Mouse (Mus musculus): ENCODE data around the gene Lfng. TPM values are rescaled to one million over a fixed set of nuclear protein-coding genes. Genes with fewer than 3 reads are reported as not detected.

Lfng gene
- 1 to 10 TPM; 7.1 to 9.0 TPM for total RNA-seq (2021)
- long read RNA-seq, experiment 1, transcript Lfng-201 (8 exons, 2,305 nt), result major isoform, 18 of 18 reads
- long read RNA-seq, experiment 1, partial matches to known transcripts, result 0 of 18 reads
- long read RNA-seq, experiment 1, other reads (novel, unspliced or antisense), result 0 of 18 reads
- long read RNA-seq, experiment 2, transcript Lfng-201 (8 exons, 2,305 nt), result major isoform, 8 of 9 reads
- long read RNA-seq, experiment 2, partial matches to known transcripts, result 0 of 9 reads
- long read RNA-seq, experiment 2, other reads (novel, unspliced or antisense), result 0 of 9 reads

DNA sequence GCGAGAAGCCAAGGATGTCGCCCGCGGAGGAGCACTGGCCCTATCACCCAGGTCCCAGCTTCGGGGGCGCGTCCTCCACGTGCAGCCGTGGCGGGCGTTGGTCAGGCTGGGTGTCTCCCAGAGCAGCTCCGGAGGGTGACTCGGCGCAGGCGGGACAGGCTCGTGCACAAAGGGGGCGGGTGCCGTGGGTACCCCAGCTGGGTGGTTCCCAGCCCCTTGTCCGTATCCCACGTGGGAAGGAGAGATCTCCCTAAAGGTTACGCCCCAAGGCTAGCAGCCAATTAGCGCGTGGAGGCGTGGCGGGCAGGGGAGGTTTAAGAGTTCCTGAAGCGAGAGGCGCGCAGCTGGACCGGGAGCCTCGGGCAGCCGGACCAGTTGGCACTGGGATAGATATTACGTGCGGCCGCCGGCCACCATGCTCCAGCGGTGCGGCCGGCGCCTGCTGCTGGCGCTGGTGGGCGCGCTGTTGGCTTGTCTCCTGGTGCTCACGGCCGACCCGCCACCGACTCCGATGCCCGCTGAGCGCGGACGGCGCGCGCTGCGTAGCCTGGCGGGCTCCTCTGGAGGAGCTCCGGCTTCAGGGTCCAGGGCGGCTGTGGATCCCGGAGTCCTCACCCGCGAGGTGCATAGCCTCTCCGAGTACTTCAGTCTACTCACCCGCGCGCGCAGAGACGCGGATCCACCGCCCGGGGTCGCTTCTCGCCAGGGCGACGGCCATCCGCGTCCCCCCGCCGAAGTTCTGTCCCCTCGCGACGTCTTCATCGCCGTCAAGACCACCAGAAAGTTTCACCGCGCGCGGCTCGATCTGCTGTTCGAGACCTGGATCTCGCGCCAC lies at the start of gene Lfng:
TSS of gene Lfng (plus strand) at position 320 of the 835 bp plus-strand sequence.
- DNase-seq, result peak; percentile 86

DNA sequence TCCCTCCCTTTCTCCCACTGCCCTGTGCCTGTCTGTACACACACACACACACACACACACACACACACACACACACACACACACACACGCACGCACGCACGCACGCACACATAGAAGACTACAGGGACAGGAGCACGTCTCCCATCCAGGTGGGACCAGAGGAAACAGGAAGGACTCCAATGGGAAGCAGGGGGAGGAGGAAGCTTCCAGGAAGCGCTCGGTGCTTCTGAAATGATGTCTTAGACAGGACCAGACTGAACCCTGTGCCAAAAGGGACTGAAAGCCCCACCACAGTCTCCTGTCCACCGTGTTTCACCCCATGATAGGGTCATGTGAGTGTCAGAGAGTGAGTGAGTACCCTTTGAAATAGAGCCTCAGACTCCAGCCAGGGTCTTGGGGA lies 44.5 kb upstream of the Lfng start:
- no peak for DNase-seq

DNA sequence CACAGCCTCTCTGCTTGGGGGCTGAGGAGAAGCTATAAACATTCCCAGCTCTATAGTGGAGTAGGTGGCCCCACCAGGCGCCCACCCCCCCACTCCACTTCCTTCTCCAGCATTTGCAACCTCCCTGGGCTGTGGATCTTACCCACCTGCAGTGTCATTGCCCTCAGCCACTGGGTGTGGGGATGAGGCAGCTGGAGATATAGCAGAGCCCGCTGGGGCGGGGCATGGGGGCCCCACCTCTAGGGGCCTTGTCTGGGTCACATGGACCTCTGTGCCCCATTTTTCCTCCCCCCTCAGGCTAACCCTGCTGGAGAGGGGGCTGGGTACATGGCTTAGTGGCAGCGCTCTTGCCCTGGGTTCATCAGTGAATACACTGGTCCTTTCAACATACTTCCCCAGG lies 42.2 kb upstream of the Lfng start, which contains the start of gene Grifin:
TSS of gene Grifin (minus strand) at position 176 of the 400 bp plus-strand sequence.
- no peak for DNase-seq

DNA sequence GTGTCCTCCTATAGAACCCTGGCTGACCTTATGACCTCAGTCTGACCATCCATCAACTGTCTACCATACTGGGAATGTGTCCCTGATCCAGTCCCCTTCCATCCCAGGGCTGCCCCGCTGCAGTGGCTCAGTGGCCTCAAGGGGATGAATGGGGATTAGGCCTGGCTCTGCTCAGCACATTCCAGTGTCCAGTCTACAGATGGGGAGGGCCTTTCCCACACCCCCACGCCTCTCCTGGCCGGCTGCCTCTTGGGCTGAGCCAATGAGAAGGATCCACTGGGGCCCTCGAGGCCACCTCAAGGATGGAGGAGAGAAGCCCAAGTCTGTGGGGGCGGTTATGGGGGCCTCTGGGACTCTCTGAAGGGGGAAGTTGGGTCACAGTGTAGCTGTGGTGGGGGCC lies 41.7 kb upstream of the Lfng start:
- peak; percentile 75 for DNase-seq

DNA sequence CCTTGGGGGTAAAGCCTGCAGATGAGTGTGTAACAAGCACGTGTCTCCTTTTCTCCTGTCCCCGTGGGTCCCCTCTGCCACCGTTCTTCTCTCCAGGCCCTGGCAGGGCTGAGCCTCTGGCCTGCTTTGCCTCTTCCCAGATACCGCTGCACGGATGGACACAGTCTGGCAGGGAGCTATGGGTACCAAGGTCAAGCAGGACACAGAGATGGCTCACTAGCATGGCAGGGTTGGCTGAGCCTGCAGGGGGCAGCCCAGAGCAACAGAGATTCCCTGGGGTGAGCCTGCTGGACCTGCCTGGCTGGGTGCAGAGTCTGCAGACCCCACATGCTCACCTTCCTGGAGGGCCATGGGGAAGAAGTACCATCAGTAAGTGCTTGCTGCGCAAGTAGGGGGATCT lies 41.3 kb upstream of the Lfng start:
- peak; percentile 57 for DNase-seq

DNA sequence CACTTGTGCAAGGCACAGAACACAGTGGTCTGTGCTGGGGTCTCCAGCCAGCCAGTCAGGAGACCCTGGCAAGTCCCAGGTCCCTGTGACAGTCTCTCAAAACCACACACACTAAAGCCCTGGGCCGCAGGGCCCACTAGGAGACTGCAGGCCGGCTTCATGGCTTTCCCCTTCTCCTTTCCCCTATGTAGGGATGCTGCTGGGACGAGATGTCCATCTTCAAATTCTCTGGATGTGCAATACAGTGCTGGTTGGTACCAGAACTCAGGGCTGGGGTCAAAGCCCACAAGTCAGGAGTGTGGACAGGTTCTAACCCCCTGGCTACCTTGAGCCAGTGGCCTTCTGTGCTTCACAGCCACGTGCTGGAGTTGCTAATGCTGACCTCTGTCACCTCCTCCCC lies 40.8 kb upstream of the Lfng start:
- no peak for DNase-seq

DNA sequence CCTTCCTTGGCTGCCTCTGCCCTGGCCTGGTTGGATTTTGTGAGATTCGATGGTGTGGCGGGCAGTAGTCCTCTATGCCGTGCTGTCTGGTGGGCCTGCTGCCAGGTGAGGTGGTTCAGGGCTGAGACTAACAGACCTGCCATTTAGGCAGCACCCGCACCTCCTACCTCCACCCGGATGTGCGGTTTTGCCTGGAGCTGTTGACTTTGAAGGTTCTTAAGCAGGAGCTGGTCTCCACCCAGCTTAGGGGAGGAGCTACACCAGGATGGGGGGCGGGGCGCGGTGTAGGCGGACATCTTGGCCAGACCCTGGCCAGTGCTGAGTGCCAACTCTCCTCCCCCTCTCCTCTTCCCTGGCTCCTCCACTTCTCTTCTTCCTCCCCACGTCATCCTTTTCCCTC lies 39.8 kb upstream of the Lfng start:
- DNase-seq, result peak; percentile 54

DNA sequence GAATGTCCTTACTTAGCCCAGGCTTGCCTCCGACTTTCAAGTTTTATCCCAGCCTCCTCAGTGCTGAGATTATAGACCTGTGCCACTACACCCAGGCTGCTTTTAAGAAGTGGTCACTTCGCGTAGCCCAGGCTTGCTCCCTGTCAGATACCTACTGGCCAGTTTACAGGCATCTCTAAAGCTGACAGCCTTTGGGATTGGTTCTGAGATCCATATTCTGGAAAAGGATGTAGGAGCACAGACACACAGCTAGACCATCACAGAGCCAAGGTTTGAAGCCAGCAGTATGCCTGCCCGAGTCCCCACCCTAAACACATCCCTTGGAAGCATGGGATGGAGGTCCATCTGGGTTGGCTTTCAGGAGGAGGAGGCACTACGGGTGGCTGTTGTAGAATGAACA lies 39.4 kb upstream of the Lfng start:
- DNase-seq, result no peak

DNA sequence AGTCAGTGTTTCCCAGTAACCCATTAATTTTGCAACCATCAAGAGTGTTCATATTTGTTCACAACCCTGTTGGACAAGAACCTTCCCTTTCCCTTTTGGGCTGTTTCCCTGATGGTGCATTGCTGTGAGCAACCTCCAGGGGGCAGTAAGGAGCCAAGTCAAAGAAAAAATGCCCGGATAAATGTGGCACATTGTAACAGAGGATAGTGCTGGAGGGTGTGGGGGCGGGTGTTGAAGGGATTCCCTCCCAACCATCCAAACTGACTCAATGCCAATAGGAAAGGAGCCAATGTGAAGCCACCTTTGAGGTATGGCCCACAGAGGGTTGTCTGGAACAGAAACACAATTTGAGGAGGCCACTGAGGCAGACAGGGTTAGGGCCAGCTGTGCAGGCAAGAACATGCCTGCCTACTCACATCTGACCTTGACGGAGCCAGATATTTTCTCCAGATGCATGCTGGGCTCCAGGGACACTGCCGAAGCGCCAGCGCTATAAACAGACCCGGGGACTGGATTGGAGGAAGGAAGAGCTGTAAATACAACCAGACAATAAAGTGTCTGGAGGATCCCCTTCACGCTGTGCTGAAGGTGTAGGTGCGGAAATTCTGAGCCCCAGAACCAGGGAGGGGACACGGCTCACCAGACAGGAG lies 38.7 kb upstream of the Lfng start:
- DNase-seq, result peak; percentile 72

DNA sequence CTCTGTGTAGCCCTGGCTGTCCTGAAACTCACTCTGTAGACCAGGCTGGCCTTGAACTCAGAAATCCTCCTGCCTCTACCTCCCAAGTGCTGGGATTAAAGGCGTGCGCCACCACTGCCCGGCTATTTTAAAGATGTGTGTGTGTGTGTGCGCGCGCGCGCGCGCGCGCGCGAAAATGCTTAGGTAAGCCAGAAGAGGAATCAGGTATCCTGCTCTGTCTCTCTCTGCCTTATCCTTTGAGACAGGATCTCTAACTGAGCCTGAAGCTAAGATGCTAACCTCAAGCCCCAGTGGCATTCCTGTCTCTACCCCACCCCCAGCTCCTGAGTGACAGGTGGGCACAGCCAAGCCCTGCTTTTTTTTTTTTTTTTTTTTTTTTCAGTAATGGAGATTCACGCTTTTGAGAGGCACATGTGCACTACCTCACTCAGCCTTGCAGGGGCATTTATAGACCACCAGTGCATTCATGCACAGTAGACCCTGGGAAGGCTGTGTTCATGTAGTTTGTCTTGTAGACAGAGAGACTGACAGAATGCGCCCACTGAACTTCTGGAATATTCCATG lies 38.0 kb upstream of the Lfng start:
- DNase-seq, result no peak

DNA sequence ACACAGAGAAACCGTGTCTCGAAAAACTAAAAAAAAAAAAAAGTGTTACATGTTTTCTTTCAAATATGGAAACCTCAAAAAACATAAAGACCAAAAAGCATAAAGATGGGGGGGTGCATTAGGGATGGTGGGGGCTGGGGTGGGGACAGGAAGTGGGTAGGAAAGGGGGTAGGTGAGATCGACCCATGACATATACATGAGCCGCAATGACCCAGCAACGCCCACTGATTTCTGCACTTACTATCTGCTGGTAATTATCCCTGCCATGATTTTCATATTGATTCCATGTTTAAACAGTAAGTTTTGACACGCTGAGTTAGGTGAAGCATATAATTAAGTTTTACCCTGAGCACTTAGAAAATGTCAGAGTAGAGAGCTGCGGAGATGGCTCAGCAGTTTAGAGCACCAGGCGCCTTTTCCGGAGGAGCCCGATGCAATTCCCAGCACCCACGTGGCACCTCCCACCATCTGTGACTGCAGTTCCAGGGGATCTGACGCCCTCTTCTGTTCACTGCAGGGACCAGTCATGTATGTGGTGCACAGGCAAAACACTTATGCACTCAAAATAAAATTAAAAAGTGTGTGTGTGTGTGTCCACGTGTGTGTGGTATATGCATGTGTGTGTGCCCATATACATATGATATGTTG lies 36.8 kb upstream of the Lfng start:
- DNase-seq, result no peak

DNA sequence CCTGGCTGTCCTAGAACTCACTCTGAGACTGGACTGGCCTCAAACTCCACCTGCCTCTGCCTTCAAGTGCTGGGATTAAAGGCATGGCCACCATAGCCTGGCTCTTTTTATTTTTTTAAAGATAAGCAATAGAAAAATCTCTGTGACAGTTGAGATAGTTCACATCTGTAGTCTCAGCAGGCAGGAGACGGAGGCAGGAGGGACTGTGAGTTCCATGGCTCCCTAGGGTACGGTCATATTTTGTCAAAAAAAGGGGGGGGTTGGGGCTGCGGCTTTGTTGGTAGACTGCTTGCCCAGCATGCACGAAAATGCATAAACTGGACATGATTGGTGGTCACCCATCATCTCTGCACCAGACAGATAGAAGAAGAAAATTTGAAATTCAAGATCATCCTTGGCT lies 35.9 kb upstream of the Lfng start:
- DNase-seq, result no peak

DNA sequence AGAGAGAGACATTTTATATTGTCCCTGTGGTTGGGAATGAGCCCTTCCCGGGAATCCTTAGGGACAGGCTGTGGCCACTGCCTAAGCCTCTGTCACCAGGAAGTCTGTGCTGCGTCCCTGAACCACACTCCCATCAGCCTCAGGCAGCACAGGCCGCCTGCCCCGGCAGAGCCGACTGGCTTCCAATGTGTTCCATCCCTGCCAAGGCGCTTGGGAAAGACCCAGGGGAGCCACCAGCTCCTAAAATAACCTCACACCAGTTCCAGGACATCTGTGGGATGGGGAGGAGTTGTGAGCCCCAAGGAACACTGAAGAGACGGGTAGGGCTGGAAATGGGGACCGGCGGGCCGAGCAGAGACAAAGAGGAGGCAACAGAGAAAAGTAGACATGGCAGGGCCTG lies 35.4 kb upstream of the Lfng start:
- peak; percentile 83 for DNase-seq

DNA sequence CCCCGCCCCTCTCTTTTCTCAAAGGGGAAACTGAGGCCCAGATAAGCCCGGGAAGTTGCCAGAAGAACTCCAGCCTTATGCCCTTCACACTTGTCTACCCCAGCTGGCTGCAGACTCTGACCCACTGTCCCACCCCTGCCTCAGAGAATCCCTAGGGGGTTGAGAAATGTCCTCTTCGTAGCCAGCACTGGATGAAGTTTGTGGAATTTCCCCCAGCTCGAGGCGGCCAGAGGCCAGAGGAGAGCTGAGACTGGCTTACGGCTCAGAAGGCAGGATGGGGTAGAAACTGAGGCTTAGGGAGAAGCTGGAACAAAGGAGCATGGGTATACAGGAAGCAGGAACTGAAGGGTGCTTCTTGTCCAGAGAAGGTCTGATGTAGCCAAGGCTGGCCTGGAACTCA lies 34.5 kb upstream of the Lfng start:
- DNase-seq, result no peak

DNA sequence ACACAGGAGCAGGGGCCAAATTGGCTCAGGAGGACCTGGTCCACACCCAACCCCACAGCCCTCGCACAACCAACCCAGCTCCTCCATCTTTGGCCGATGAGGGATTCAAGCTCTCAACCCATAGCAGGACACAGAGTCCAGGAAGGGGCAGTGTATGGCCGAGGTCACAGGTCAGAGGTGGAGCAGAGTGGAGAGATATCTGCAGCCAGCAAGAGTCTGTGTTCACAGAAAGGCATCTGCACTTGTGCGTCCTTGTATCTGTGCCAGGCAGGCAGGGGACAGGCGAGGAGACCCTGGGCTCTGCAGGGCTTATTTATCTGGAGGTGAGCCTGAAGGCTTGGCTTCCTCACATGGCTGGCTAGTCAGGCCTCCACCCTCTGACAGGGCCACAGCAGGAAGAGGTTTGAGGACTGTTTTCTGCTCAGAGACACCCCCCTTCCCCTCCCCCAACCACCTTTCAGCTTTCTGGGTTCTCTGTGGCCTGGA lies 31.7 kb upstream of the Lfng start:
- no peak for DNase-seq

DNA sequence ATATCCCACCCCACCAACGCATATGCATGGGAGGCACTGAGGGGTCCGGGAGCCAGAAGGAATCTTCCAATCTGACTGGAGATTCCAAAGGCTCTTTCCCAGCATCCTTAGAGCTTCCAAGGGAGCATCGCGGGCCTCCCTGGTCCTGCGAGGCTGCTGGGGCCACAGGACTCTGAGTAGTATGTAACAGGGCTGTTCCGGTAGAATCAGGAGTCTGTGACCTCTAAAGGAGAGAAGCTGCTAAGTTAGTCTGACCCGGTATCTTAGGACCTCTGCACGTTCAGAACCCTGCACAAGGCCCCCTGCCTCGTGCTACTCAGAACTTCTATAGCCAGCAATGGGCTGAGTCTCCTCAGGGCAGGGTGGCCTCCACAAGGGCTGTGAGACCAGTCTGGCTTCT lies 27.9 kb upstream of the Lfng start:
- no peak for DNase-seq

DNA sequence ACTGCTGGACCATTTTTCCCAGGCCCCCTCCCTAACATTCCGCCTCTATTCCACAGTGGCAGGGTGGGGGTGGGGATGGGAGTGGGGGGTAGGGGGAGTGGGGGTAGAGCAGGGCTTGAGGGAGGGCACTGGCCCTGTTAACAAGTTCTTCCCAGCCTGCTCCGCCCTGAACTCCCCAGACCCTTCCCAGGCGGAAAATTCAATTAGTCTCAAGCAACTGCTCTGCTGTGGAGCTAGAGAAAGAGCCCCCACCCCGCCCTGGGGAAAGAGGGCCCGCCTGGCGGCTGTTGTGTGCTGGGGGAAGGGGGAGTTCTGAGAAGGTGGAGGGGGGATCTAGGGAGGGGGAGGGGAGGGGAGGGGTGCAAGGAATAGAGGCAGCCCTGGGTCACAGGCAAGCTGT lies 27.3 kb upstream of the Lfng start:
- no peak for DNase-seq

DNA sequence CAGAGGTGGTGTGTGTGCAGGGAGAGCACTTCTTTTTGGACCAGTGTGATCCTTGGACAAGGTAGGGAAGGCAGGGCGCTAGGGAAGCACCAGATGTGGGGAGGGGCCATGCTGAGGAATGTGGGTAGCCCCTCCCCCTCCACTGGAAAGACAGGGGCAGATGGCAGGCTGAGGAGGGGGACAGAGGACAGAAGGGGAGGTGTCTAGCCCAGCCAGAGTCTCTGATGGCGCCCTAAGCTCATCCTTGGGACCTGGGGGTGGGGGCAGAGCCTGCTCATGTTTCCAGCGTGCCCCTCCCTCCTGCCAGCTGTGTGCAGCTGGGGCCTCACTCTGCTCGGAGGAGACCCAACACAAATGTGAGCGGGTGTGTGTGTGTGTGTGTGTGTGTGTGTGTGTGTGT lies 25.6 kb upstream of the Lfng start:
- DNase-seq, result no peak

DNA sequence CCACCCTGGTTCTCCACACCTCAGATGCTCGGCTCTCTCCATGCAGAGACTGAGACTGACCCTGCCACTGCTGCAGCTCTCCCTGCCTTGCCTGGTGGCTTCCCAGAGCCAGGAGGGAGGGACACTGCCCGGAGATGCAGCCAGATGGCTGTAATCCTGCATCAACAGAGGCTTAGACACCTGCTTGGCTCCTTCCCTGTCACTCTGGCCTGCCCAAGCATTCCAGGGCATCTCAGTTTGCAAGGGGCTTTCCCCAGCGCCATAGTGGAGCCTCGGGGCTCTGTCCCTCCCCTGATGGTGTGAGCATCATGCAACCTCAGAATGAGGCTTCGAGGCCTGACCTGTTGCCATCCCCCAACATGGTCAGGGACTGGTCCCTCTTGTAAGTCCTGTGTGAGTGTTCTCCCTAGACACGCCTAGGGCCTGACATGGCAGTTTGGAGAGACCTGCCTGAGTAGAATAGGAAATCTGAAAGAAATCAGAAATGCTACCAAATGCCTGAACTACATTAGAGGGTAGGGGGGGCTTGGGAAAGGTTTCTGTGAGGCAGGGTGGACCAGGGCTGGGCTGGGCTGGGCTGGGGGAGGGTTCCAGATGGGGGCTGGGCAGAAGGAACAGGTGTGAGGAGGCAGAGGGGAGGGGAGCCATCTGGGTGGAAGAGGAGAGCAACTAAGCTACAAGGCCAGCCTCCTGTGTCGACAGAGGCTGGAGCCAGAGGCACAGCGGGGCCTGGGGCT lies 24.0 kb upstream of the Lfng start:
- peak; percentile 50 for DNase-seq

DNA sequence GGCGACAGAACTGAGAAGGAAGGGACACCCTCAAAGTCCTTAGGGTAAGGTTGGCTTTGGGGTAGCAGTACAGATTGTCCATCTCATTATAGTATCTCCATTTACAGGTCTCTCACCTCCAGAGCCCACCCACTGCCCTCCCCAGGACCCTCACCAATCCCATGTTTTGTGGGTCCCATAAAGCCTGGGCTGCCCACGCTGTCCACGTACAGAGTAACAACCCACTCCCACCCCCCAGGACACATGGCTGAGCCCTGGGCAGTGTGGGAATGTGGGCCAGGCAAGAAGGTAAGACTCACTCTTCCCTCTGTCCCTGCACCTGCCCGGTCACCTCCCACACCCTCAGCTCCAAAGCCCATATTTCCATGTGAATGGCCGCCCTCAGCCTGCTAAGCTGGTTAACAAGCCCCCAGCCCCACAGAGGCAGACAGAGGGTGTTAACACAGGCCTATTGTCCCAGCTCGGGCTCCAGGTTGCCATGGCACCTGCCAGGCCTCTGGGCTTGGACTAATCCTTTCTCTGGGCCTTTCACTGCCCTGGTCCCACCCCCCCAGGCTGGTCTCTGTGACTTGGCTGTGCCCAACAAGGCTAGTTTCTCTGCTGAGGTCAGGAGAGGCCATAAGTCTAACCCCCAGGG lies 23.3 kb upstream of the Lfng start:
- no peak for DNase-seq

All from gastrocnemius, postnatal 10 days (tissue).